Mouse (Mus musculus) liver, postnatal 0 days (tissue): Measurements from ENCODE around the gene Snupn.

Experiments
- CTCF ChIP-seq: sonication (generic); IDR thresholded peaks from 2 replicates; pipeline ENCODE4 v1.5.1; 2016; ENCODE audit warnings: antibody characterized with exemption, low read depth
- EP300 ChIP-seq: IDR thresholded peaks from 2 replicates; pipeline ENCODE4 v1.6.1; 2016; ENCODE audit warnings: antibody characterized with exemption, low read depth, mild to moderate bottlenecking

DNA sequence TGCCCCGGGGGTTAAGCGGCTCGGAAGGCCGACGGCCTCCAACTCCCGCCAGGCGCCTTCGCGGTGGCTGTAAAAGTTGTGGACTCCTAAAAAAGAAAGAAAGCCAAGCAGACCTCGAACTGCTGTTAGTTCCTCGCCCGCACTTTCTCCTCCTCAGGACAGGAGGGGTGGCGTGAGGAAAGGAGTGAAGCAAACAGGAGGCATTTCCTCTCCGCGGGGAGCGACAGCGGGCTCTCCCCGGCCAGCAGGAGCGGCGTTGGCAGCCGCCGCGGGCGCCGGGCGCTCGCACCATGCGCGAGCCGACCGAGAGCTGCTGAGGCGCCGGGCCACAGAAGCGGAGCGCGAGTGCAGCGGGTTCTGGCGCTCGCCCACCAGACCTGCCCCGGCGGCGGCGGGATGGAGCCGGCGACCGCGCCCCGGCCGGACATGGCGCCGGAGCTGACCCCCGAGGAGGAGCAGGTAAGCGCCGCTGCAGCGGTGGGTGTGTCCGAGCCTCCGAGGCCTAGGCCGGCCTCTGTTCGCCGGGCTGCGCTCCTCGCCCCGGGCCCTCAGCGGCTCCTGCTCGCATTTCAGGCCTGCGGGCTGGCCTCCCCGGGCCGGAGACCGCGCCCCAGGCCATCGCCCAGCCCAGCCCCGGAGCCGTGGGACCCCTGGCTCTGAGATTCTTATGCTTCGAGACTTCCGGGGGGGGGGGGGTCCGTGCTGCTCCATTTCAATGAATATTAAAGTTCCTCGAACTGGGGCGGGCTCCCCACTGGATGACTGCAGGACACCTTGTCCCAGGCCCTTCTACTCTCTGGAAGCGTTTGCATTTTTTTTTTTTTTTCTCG, 44.7 kb downstream of the Snupn start:
- TF ChIP-seq CTCF (no peak), EP300 (no peak)
